Mouse (Mus musculus): ENCODE measurements around the gene Raly. TPM values are rescaled to one million over a fixed set of nuclear protein-coding genes. Genes with fewer than 3 reads are reported as not detected.

The Raly gene
- polyA plus RNA-seq (2011; ENCODE audit: insufficient read depth, insufficient read length, low replicate concordance, missing spikeins), result 97.9 and 104 TPM in 2 replicates

DNA sequence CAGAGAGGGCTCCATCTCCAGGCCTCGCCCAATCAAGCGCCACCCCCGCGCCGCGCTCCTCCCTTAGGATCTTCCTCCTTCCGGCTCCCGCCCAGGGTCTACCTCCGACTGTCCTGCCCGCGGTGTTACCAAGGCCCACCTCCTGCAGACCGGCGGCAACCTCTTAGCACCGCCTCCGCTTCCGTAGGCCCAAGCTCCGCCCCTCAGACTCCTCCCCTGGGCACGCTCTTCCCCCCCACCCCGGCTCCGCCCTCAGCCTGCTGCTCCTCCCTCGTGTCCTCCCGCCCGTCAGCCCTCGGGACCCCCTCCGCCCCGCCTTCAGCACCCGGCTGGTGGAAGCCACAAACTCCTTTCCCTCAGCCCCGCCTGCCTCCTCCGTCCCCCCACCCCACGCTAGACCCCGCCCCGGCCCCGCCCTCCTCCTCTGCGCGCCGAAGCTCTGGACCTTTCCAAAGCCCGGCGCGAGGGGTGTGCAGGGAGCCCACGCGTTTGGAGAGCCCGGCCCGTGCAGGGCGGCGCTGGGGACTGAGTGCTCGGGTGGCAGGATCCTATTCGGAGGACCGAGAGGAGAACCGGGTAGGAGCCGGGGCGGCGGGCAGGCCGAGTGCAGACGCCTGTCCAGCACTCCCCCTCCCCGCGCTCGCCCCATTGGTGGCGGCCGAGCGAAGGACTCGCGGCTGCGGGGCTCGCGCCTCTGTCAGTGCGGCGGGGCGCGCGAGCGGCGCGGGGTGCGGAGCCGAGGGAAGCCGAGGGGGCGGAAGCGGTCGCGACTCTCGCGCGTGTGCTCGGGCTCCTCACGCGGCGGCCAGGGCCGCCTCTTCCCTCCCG lies at the start of gene Raly, which contains the start of gene a:
Gene Raly, plus strand, starts transcription at position 441 of the 828 bp plus-strand sequence.
Gene a, plus strand, starts transcription at position 747 of the 828 bp plus-strand sequence.
- peak within 1 kb of the TSS; percentile 100 for H3K27ac ChIP-seq (ENCODE audit: control insufficient read depth, insufficient read depth, low read depth, low read length, poor library complexity)
- H3K4me1 ChIP-seq (ENCODE audit: control insufficient read depth, insufficient read depth, low read length), result no peaks in the 10 kb centered on the region; the same call in 1 of the 2 replicates
- H3K4me3 ChIP-seq (replicated peaks; ENCODE audit: control insufficient read depth, low read depth, low read length), result peak within 1 kb of the TSS; percentile 79
- TF ChIP-seq POLR2A (IDR thresholded peaks at IDR 0.05; ENCODE audit: borderline replicate concordance, control insufficient read depth, low read depth, low read length) (peak; percentile 99), CTCF (IDR thresholded peaks at IDR 0.05; ENCODE audit: control insufficient read depth, insufficient read depth, low read length) (no peak)
- WGBS, result under 1% methylated on average over 89 of the region's 89 CpGs

DNA sequence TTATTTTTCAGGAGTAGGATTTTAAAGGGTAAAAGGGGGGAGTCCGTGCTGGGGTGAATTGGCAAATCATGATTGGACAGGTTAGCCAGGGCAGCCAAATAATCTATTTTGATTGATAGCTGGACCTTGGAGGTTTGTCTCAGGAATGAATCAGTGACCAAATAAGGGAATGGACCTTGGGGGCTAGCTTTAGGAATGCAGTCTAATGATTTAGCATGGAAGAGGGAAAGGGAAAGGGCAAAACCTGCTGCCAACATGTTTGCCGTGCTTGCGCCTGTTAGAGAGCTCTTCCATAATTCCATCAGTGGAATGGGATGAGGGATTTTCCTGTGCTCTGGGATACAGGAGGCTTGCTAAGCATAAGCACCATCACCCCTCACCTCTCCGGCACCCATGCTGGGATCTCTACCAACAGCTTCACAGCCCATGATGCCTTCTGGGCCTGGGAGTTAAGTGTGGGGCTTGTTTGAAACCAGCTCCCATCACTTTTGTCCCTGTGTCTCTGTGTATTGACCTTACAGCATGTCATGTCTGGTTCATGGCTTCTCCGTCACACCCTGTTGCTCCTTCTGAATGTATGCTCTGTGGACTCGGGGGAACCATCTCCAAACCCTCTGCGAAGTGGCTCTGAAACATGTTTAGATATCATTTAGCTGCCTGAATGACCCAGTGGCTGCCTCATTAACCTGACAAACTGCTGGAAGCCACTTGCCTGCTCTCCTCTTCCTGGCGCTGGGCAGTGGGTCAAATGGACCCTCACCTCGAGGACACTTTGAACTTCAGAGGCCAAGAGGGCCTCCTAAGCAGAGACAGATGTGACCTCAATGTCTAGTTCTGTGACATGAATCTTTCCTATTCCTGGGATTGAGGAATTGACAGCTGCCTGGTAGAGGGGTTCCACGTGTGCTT lies 47.7 kb upstream of the Raly start:
- 80% methylated on average over 10 of the region's 10 CpGs for WGBS
- Histone ChIP-seq H3K27ac (ENCODE audit: control insufficient read depth, insufficient read depth, low read depth, low read length, poor library complexity) (no peak overlapping the region; the same call in 1 of the 2 replicates), H3K4me1 (ENCODE audit: control insufficient read depth, insufficient read depth, low read length) (no peaks in the 10 kb centered on the region), H3K4me3 (replicated peaks; ENCODE audit: control insufficient read depth, low read depth, low read length) (no peak overlapping the region)
- no peak for TF ChIP-seq POLR2A (IDR thresholded peaks at IDR 0.05; ENCODE audit: borderline replicate concordance, control insufficient read depth, low read depth, low read length)
- no peak for TF ChIP-seq CTCF (IDR thresholded peaks at IDR 0.05; ENCODE audit: control insufficient read depth, insufficient read depth, low read length)

DNA sequence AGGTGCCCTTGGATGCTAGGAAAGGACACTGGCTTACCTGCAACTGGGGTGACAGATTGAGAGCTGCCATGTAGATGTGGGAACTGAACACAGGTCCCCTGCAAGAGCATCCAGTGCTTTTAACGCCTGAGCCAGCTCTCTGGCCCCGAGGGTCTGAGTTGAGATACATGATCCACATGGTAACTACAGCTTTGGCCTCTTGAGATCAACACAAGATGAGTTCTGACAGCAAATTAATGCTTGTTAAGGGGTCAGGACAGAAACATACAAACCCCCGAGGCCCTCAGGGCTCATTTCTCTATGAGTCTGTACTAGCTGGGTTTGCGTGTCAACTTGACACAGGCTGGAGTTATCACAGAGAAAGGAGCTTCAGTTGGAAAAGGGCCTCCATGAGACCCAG lies 47.0 kb upstream of the Raly start:
- TF ChIP-seq POLR2A (IDR thresholded peaks at IDR 0.05; ENCODE audit: borderline replicate concordance, control insufficient read depth, low read depth, low read length), result no peak
- no peak for TF ChIP-seq CTCF (IDR thresholded peaks at IDR 0.05; ENCODE audit: control insufficient read depth, insufficient read depth, low read length)
- 81% methylated on average over 4 of the region's 4 CpGs for WGBS
- no peak overlapping the region for H3K27ac ChIP-seq (ENCODE audit: control insufficient read depth, insufficient read depth, low read depth, low read length, poor library complexity)
- H3K4me1 ChIP-seq (ENCODE audit: control insufficient read depth, insufficient read depth, low read length), result no peaks in the 10 kb centered on the region
- no peak overlapping the region for H3K4me3 ChIP-seq (replicated peaks; ENCODE audit: control insufficient read depth, low read depth, low read length)

DNA sequence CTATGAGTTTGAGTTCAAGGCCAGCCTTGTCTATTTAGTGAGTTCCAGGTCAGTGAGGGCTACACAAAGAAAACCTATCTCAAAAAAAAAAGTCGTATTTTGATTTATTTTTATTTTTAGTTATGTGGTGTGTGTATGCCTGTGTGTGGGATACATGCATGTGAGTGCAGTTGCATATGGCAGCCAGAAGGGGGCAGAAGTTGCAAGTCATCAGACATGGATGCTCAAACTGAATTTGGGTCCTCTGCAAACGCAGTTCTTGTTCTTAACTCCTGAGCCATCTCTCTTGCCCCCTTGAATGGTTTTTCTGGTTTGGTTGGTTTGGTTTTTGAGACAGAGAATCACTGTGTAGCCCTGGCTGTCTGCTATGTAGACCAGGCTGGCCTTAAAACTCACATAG lies 42.5 kb upstream of the Raly start:
- Histone ChIP-seq H3K4me3 (replicated peaks; ENCODE audit: control insufficient read depth, low read depth, low read length) (no peak overlapping the region), H3K27ac (ENCODE audit: control insufficient read depth, insufficient read depth, low read depth, low read length, poor library complexity) (no peak overlapping the region), H3K4me1 (ENCODE audit: control insufficient read depth, insufficient read depth, low read length) (no peaks in the 10 kb centered on the region)
- no peak for TF ChIP-seq POLR2A (IDR thresholded peaks at IDR 0.05; ENCODE audit: borderline replicate concordance, control insufficient read depth, low read depth, low read length)
- peak; percentile 42; the same call in 1 of the 2 replicates for TF ChIP-seq CTCF (IDR thresholded peaks at IDR 0.05; ENCODE audit: control insufficient read depth, insufficient read depth, low read length)
- WGBS, result 73% methylated on average over 2 of the region's 2 CpGs

DNA sequence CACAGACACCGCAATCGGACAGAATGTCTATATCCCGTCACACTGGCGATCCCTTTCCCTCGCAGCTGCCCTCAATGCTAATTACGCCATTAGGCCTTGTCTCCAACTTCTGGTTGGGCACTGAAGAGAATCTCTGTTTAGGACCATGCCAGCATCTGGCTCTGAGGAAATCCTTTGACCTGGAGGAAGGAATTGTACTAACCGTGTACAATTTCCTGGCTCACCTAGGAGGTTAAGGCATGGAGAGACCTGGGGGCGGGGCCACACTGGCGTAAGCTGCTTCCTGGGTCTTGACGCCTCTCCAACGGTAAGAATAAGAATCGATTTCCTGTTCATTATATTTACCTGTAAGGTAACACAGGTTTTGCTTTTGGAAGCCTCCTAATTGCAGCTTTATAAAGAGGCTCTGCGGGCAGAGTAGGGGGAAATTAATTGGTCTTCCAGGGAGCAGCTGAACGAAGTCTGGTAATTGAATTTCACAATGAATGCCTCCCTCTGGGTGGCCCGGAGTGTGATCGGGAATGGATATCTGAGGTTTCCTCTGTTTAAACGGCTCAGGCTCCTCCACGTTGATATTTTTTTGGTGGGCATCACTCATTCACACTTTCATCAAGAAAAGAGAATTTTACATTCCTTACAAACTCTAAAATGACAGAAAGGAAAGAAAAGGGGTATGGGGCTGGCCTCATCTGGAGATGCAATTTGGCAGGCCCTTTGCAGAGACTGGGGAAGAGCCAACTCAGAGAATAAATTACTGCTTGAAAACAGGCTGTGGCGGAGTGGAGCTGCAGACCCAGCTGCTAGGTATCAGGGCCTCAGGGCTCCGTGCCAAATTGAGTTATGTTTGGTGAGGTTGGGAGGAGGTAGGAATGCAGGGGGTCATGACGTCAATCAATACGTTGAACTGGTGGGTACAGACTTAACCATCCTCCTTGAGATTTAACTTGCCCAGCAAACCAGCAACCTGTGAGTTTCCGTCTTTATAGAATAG lies 41.6 kb upstream of the Raly start:
- H3K4me3 ChIP-seq (replicated peaks; ENCODE audit: control insufficient read depth, low read depth, low read length), result no peak overlapping the region
- TF ChIP-seq POLR2A (IDR thresholded peaks at IDR 0.05; ENCODE audit: borderline replicate concordance, control insufficient read depth, low read depth, low read length) (no peak), CTCF (IDR thresholded peaks at IDR 0.05; ENCODE audit: control insufficient read depth, insufficient read depth, low read length) (no peak)
- H3K27ac ChIP-seq (ENCODE audit: control insufficient read depth, insufficient read depth, low read depth, low read length, poor library complexity), result no peak overlapping the region
- H3K4me1 ChIP-seq (ENCODE audit: control insufficient read depth, insufficient read depth, low read length), result no peaks in the 10 kb centered on the region
- WGBS, result 85% methylated on average over 23 of the region's 23 CpGs

DNA sequence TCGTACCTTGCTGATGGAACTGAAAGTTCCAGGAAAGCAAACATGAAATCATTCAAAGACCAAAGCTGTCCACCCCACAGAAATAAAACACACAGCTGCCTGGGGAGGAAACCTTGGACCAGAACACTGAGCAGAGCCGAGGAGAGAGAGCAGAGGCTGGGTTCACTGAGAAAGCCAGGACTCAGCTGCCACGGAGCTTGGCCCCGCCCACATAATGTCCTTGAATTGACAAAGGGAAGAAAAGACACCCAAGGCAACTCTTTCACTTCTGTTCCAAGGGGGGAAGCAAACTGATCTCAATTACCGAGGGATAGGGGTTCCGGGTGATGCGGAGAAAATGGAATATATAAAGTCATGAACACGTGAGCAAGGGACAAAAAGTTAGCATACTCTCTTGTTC lies 39.0 kb upstream of the Raly start:
- Histone ChIP-seq H3K4me1 (ENCODE audit: control insufficient read depth, insufficient read depth, low read length) (no peaks in the 10 kb centered on the region), H3K4me3 (replicated peaks; ENCODE audit: control insufficient read depth, low read depth, low read length) (no peak overlapping the region), H3K27ac (ENCODE audit: control insufficient read depth, insufficient read depth, low read depth, low read length, poor library complexity) (no peak overlapping the region)
- no peak for TF ChIP-seq POLR2A (IDR thresholded peaks at IDR 0.05; ENCODE audit: borderline replicate concordance, control insufficient read depth, low read depth, low read length)
- TF ChIP-seq CTCF (IDR thresholded peaks at IDR 0.05; ENCODE audit: control insufficient read depth, insufficient read depth, low read length), result no peak
- whole genome bisulfite sequencing, result 52% methylated on average over 8 of the region's 8 CpGs

DNA sequence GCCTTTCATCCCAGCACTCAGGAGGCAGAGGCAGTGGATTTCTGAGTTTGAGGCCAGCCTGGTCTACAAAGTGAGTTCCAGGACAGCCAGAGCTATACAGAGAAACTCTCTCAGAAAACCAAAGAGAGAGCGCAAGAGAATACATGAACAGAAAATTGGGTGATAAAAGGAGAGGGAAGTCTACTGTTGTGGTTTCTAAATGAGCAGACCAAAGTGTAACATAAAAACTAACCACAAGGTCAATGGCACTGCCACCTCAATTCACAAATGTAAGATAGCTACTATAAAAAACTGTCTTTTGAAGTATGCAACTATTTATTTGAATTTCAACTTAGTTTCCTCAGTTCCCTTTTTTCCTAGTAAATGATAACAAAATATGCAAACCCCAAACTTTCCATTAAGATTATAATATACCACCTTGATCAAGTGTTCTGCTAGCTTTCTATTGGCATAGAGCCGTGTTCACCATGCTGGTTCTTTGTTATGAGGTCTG lies 36.8 kb upstream of the Raly start:
- Histone ChIP-seq H3K4me1 (ENCODE audit: control insufficient read depth, insufficient read depth, low read length) (no peaks in the 10 kb centered on the region), H3K4me3 (replicated peaks; ENCODE audit: control insufficient read depth, low read depth, low read length) (no peak overlapping the region), H3K27ac (ENCODE audit: control insufficient read depth, insufficient read depth, low read depth, low read length, poor library complexity) (no peak overlapping the region)
- WGBS, result 52% methylated on average over 2 of the region's 2 CpGs
- no peak for TF ChIP-seq POLR2A (IDR thresholded peaks at IDR 0.05; ENCODE audit: borderline replicate concordance, control insufficient read depth, low read depth, low read length)

Data from bone marrow, adult 2 months (tissue).